Mouse (Mus musculus) adrenal gland, postnatal 25 days (tissue): ENCODE measurements around the gene Ctnna2. TPM values are rescaled to one million over a fixed set of nuclear protein-coding genes. Genes with fewer than 3 reads are reported as not detected.
A peak's percentile ranks its signal among the peaks of the same experiment; 100 is the strongest.

Experiments used
- DNase-seq: peaks from one replicate; pipeline ENCODE4 v3.0.0; 2021; ENCODE audit warnings: mixed read lengths
- total RNA-seq: library from RNA; stranded (reverse); gene quantifications from 2 replicates; pipeline ENCODE4 v1.2.3, GENCODE M21; 2021

The Ctnna2 gene
- total RNA-seq, 1 experiment from 2014 or later: 2.6 TPM

- no peak for DNase-seq
These were observed 723.2 kb downstream of the Ctnna2 start for GRCm38 (mm10) chr6:77256348-77256747.

GRCm38 (mm10) chr6:77253480-77253879 is 726.0 kb downstream of the Ctnna2 start:
- DNase-seq: no peak

GRCm38 (mm10) chr6:77243541-77244231 is 735.8 kb downstream of the Ctnna2 start:
- DNase-seq: peak; percentile 8

DNA sequence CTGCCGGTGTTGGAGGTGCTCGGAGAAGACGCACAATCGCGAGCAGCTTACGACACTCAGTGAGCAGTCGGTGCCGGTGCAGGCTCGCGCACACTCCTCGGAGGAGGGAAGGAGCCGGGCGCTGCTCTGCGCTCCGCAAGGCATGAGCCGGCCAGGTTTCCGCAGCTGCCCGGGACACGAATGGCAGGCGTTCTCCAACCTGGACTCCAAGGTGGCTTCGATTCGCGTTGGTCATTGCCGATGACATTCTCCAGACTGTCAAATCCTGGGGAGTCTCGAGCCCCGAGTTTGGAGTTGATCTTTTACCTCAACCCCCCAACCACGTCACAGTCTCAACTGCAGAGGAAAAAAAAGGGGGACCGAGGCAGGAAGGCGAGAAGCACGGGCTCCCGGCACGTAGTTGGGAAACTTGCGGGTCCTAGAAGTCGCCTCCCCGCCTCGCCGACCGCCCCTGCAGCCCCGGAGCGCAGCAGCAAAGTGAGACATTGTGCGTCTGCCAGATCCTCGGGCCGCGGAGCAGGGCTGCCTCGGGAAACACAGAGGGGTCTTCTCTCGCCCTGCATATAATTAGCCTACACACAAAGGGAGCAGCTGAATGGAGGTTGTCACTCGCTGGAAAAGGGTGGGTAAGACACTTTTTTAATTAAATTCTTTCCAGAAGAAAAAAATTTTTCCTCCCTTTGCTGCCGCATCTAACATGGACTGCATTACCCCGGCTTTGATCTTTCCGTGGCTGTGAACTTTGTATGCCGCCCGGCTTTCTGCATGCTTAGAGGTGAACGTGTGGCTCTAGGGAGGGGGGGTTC is 736.7 kb downstream of the Ctnna2 start, which contains the start of gene Lrrtm1:
Gene Lrrtm1 (plus strand): TSS at position 89 of the 806 bp plus-strand sequence.
- DNase-seq: peak; percentile 55

- peak; percentile 8 for DNase-seq
These were observed 739.1 kb downstream of the Ctnna2 start for GRCm38 (mm10) chr6:77240426-77240825.

DNA sequence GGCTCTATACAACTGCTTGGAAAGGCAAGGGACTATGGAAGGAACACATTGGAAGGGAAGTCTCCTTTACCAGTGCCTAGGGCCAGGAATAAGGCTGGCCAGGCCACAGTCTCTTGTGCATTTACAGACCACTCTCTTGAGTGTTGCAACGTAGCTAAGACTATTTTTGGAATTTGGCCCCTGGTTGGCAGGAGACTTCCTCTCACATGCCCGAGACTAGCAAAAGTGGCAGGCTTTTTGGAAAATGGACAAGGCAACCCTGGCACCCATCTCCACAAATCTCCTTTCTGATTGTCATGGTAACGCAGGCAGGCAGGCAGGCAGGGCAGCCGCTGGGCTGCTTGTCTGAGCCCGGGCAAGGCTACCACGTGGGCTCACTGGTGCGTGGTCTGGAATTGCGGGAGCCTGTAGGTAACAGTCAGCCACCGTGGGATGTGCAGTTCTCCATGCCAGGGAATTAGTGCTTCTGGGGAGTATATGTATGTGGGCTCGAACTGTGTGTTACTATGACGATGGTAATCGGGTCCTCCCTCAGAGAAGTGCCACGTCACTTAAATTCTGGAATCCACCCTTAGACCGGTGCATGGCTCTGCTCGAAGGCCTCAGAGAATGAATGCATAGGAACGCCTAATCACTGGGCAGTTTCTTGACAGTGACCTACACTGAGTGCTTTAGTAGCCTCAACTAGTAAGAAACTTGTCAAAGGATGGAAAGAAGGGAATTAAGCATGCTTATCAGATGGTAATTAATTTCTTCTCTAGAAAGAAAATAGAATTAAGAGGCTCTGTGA is 756.5 kb downstream of the Ctnna2 start:
- peak; percentile 17 for DNase-seq

- no peak for DNase-seq
These were observed 758.7 kb downstream of the Ctnna2 start for GRCm38 (mm10) chr6:77220776-77221175.

- no peak for DNase-seq
These were observed 760.6 kb downstream of the Ctnna2 start for GRCm38 (mm10) chr6:77218875-77219274.

- DNase-seq: no peak
These were observed 764.2 kb downstream of the Ctnna2 start for GRCm38 (mm10) chr6:77215322-77215721.

GRCm38 (mm10) chr6:77213757-77214409 is 765.6 kb downstream of the Ctnna2 start:
- no peak for DNase-seq

DNA sequence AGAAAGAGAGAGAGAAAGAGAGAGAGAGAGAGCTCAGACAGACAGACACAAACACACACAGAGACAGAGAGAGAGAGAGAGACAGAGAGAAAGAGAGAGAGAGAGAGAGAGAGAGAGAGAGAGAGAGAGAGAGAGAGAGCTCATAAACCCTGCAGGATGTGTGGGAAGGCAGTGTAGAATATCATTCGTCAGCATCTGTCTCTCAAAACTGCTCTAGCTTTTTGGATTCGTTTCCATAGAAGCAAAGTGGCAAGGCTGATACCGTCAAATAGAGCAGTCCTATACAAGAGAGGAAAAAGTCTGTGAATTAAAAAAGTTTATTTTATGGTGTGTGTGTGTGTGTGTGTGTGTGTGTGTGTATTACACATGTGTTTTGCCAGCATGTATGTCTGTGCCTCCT is 769.6 kb downstream of the Ctnna2 start:
- DNase-seq: no peak

GRCm38 (mm10) chr6:77209183-77209582 is 770.3 kb downstream of the Ctnna2 start:
- no peak for DNase-seq

- DNase-seq: no peak
These were observed 780.1 kb downstream of the Ctnna2 start for GRCm38 (mm10) chr6:77199375-77199774.

DNA sequence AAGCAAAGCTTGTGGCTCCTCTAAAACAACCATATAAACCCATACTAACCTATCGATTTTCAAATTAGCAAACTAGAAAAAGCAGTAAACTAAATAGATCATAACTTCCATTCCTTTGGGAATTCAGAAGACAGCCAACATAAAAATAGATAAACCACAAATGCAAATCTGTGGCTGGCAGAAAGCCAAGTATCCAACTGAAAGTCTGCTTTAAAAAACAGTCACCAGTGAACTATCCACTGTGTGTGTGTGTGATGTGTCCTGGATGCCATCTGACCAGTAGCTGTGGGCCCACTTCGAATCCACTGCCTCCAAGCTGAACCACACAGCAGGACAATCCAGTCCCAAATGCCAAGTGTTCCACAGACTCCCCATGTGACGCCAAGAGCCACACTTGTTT is 782.8 kb downstream of the Ctnna2 start:
- DNase-seq: no peak

- DNase-seq: no peak
These were observed 787.9 kb downstream of the Ctnna2 start for GRCm38 (mm10) chr6:77191635-77192034.

DNA sequence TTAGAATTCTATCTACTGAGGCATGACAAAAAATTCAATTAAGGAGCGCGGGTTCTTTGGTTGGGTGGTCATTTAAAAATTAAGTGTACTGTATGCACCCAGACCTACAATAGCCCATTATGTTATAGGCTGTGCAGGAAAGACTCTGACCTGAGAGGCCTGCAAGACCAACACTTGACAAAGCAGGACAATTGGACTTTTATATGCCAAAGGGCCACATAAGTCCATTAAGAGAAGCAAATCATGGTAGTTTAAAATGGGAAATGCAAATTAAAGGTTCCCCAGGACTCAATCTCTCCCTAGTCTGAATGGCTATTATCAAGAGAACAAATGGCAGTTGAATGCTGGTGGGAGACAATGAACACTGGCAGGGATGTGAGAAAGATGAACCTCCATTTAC is 790.9 kb downstream of the Ctnna2 start:
- DNase-seq: no peak

- no peak for DNase-seq
These were observed 793.7 kb downstream of the Ctnna2 start for GRCm38 (mm10) chr6:77185751-77186150.

- no peak for DNase-seq
These were observed 794.6 kb downstream of the Ctnna2 start for GRCm38 (mm10) chr6:77184896-77185295.

GRCm38 (mm10) chr6:77175764-77176163 is 803.7 kb downstream of the Ctnna2 start:
- DNase-seq: no peak

GRCm38 (mm10) chr6:77157028-77157427 is 822.5 kb downstream of the Ctnna2 start:
- no peak for DNase-seq

DNA sequence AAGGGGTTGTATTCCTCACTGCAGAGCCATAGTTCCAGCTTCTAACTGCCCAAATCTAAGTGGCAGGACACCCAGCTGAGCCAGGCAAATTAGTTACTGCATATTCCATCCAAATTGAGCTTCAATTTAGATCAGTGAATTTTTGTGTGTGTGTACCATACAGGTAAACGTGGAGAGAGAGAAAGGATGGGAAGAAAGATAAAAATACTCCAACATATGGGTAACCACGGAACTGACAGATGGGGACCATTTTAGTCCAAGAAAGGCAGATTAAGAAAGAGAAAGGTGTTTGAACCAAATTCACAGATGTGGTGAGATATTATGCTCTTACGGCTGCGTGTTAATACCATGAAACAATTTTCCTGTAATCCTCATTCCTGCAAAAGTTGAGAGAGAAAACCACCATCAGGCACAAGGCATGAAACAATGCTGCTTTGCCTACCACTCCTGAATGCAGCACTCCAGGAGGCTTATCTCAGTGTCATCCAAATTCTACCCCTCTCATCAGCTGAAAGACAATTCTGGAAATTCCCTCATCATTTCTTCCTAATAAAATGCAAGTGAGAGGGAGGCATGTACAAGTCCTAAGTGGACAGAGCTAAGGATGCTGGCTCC is 840.1 kb downstream of the Ctnna2 start:
- no peak for DNase-seq

- DNase-seq: no peak
These were observed 858.6 kb downstream of the Ctnna2 start for GRCm38 (mm10) chr6:77120926-77121325.
